Mouse (Mus musculus): ENCODE measurements around the gene Lce3a. TPM values are rescaled to one million over a fixed set of nuclear protein-coding genes. Genes with fewer than 3 reads are reported as not detected.
A peak's percentile ranks its signal among the peaks of the same experiment; 100 is the strongest.

Lce3a gene
- not detected for total RNA-seq (2021)
- long read RNA-seq, experiment 1 = 0 reads
- long read RNA-seq, experiment 2 = 0 reads

DNA sequence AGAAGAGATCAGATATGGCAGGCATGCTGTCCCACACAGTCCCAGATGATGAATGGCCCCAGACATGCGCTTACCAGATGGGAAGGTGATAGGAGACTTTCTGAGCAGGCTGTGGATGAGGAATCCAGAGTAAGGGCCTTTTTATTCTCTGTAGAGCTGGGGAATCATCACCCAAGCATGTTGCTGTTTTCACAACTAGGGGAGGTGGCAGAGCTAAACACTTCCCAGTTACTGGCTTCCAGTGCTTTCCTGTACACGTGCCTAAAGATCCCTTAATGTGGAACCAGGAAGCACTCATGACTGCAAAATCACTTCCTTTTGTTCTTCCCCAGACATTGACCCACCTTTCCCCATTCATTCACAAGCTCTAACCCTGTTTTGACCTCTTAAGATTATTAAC, at the start of gene Lce3a:
TSS of gene Lce3a (minus strand) at position 101 of the 400 bp plus-strand sequence.
- no peak for DNase-seq (ENCODE audit: low spot score in 2 of 2)

DNA sequence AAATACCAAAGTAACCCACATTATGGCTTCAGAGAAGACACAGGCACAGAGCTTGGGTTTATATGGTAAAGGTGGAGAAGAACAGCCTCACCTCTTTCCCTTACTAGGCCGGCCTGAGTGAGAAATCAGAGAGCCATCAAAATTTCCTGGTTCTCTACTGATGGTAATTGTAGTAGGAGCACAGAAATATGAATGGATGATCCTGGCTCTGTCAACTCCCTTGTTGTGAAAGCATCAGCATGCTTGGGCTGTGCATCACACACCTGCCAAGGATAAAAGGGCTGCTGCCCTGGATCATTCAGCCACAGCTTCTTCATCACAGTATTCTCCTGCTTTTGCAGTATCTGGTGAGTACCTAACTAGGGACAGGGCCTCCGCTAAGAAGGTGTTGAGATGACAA, 40.7 kb upstream of the Lce3a start, which contains the start of gene Lce3e:
TSS of gene Lce3e (plus strand) at position 301 of the 400 bp plus-strand sequence.
- no peak for DNase-seq (ENCODE audit: low spot score in 2 of 2)

DNA sequence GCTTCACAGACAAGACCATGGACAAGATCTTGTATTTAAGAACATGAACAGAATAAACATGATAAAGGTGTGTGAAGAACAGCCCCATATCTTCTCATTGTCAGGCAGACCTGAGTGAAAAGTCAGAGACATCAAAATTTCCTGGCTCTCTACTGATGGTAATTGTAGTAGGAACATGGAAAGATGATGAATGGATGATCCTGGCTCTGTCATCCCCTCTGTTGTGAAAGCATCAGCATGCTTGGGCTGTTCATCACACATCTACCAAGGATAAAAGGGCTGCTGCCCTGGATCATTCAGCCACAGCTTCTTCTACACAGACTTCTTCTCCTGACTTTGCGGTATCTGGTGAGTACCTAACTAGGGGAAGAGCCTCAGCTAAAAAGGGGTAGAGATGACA, 31.1 kb upstream of the Lce3a start, which contains the start of gene Lce3d:
TSS of gene Lce3d (plus strand) at position 301 of the 400 bp plus-strand sequence.
- no peak for DNase-seq (ENCODE audit: low spot score in 2 of 2)

DNA sequence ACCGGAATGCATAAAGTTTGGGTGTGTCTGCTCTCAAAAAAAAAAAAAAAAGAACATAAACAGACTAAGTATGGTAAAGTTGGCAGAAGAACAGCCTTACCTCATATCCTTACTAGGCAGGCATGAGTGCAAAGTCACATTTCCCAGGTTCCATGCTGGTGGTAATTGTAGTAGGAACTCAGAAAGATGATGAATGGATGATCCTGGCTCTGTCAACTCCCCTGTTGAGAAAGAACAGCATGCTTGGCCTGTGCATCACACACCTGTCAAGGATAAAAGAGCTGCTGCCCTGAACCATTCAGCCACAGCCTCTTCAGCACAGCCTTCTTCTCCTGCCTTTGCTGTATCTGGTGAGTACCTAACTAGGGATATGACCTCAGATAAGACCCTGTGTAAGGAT, 18.2 kb upstream of the Lce3a start, which contains the start of gene Lce3c:
TSS of gene Lce3c (plus strand) at position 301 of the 400 bp plus-strand sequence.
- DNase-seq (ENCODE audit: low spot score in 2 of 2) = no peak

DNA sequence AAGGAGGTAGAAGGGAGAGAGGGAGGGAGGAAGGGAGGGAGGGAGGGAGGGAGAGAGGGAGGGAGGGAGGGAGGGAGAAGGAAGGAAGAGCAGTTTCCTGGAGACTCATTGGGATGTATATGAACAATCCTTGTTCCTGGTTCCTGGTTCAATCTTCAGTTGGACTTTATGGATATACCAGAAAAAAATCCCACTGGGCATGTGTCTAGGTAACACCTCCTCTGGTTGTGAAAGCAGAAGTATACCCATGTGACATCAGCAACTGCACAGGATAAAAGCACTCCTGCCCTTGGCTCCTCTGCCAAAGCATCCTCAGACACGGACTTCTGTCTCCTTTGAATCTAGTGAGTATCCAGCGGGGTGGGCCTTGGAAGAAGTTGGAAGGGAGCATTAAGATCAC, 6.6 kb upstream of the Lce3a start, which contains the start of gene Lce3b:
TSS of gene Lce3b (plus strand) at position 301 of the 400 bp plus-strand sequence.
- DNase-seq (ENCODE audit: low spot score in 2 of 2) = no peak

DNA sequence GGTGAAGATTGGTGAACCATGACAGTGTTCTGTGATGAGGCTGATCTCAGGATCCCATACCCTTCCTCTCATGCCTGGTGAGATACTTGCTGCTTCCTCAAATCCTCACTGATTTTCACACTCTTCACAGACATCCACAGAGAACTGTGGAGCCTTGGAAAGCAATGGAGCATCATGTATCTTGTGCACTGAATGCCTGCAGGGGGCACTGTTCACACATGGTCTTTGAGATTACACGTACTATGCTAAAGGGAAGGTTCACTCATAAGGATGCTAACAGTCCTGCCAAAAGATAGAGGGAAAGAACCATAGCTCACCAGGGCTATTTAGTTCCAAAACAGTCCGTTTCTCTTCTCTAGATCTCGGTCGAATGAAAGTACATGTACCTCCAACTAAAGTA, 5.7 kb downstream of the Lce3a start:
- peak; percentile 45 to 58 for DNase-seq (ENCODE audit: low spot score in 2 of 2)

DNA sequence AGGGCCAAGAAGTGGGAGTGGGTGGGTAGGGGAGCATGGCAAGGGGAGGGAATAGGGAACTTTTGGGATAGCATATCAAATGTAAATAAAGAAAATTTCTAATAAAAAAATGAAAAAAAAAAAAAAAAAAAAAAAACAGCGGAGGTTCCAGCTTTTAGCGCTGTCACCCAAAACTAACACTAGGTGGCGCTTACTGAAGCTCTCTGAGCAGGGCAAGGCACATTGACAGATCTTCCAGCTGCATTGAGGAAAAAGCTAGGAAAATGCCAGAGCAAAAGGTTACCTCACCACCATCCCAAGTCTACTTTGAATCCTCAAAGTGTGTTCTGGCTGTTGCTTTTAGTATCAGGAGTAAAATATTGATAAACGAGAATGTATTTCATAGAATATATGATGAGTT, 18.5 kb downstream of the Lce3a start:
- DNase-seq (ENCODE audit: low spot score in 2 of 2) = peak; percentile 12 to 24

DNA sequence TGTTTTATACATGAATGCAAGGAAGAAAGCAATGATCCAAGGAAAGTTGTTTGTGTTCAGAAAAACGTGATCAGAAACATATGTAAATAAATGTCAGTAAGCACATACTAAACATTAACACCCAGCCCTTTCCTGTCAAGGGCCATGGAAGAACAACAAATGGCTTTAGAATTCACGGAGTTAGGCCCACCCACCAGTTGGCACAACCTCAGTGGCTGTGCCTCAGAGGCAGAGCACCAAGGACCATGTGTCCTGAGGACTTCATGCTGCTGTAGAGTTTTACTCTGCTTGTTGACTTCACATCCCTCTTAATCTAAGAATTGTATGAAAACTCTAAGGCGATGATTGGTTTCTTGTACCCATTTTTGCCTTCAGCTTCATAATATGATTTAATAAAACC, 20.8 kb downstream of the Lce3a start:
- DNase-seq (ENCODE audit: low spot score in 2 of 2) = no peak

DNA sequence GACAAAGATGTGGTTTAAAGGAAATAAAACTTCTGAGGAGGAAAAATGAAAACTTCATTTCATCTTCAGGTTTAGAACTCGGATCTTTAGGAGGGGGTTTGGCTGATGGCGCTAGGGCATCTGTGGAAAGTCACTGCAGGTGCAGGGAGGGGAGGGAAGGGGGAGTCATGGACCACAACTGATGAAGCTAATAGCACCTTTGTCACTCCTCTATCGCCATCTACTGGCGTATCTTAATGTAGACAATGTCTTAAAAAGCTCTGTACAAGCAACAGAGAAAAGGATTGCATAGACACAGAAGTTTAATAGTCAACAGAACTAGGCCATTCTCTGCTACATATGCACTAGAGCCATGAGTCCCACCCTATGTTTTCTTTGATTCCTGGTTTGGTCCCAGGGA, 22.4 kb downstream of the Lce3a start:
- DNase-seq (ENCODE audit: low spot score in 2 of 2) = no peak

DNA sequence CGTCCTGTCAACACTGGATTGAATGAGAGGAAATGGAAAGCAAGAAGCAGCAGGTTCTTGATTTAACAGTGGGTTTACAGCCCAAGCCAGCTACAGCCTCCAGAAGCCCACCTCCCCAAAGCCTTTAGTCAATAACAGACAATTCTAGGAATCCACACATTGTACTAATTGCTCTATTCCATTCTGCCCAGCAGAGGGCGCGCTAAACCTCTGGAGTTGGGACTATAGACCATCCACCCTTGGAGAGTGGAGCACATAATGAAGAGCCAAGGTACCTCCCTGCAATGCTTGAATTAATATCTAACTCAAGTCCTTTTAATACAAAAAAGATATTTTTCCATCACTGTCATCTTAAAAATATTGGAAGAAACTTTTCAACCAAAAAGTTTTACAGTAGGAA, 23.0 kb downstream of the Lce3a start:
- DNase-seq (ENCODE audit: low spot score in 2 of 2) = peak; percentile 36 to 65

DNA sequence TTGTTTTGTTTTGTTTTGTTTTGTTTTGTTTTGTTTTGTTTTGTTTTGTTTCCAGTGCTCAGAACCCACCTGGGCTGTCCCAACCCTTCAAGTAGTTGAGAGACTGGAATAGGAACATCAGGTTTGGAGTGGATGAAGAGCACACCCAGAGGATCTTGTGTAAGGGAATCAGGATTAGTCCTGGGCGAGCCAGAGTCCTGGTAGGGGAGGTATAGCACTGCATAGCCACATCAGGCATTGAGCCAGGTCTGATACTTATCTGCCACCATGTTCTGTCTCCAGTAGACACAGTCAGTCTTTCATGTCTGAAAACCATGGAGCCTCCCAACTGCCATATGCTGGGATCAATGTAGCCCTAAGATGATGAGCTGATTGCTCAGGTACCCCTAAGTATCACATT, 31.5 kb downstream of the Lce3a start:
- DNase-seq (ENCODE audit: low spot score in 2 of 2) = no peak

DNA sequence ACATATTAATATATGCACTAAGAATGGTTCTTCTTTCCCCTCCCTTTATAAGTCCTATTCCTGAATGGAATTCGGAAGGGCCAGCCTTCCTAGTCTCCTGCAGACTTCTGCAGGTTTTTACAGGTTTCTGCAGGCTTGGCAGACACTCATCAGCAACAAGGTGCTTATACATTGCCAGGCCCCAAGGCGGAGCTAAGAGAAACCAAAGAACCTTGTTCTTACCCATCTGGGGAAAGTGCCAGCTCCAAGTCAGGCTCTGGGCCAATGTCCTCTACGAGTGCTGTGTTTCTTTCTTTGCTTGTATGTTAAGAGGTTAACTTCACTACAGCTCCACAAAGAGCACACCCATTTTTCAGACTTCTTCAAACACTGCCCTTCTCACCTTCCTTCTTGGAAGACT, 32.0 kb downstream of the Lce3a start:
- no peak for DNase-seq (ENCODE audit: low spot score in 2 of 2)

Other genes with a start within 250 kb of the Lce3a start
- gene Lce1c, start 247.0 kb downstream of the Lce3a start, total RNA-seq (2021) = not detected
- gene Lce1d, start 239.0 kb downstream of the Lce3a start, total RNA-seq (2021) = not detected
- not detected for gene Lce1e, start 217.2 kb downstream of the Lce3a start, total RNA-seq (2021)
- gene Lce1f, start 205.9 kb downstream of the Lce3a start, total RNA-seq (2021) = not detected
- not detected for gene Gm38119, start 187.1 kb downstream of the Lce3a start, total RNA-seq (2021)
- not detected for gene Lce1g, start 173.9 kb downstream of the Lce3a start, total RNA-seq (2021)
- gene Lce1h, start 161.2 kb downstream of the Lce3a start, total RNA-seq (2021) = not detected
- not detected for gene Lce1i, start 147.3 kb downstream of the Lce3a start, total RNA-seq (2021)
- gene Lce1j, start 135.7 kb downstream of the Lce3a start, total RNA-seq (2021) = not detected
- gene Lce1k, start 118.3 kb downstream of the Lce3a start, total RNA-seq (2021) = not detected
- gene Kprp, start 99.0 kb downstream of the Lce3a start, total RNA-seq (2021) = not detected
- gene Lce1l, start 74.9 kb downstream of the Lce3a start, total RNA-seq (2021) = not detected
- gene 2310050C09Rik, start 56.0 kb downstream of the Lce3a start, total RNA-seq (2021) = not detected
- gene Lce3b, start 6.7 kb upstream of the Lce3a start, total RNA-seq (2021) = not detected
- gene Lce3c, start 18.3 kb upstream of the Lce3a start, total RNA-seq (2021) = not detected
- gene Lce3d, start 31.2 kb upstream of the Lce3a start, total RNA-seq (2021) = not detected
- gene Lce3e, start 40.8 kb upstream of the Lce3a start, total RNA-seq (2021) = not detected
- not detected for gene Lce3f, start 66.0 kb upstream of the Lce3a start, total RNA-seq (2021)
- not detected for gene Crct1, start 89.5 kb upstream of the Lce3a start, total RNA-seq (2021)
- not detected for gene Lce1m, start 92.8 kb upstream of the Lce3a start, total RNA-seq (2021)
- not detected for gene Gm4858, start 142.6 kb upstream of the Lce3a start, total RNA-seq (2021)
- not detected for gene Crnn, start 218.6 kb upstream of the Lce3a start, total RNA-seq (2021)